Mouse (Mus musculus) small intestine, adult 2 months (tissue): ENCODE data around the gene Creb5.

Experiments used
- CTCF ChIP-seq: fragments of 200-500 bp; IDR thresholded peaks from 2 replicates; pipeline ENCODE4 v1.5.1; 2012; ENCODE audit warnings: low read depth, mild to moderate bottlenecking, control low read depth, inconsistent platforms, low read length, moderate library complexity, mixed read lengths; ENCODE audit not compliant: insufficient replicate concordance, insufficient read length; ENCODE audit errors: extremely low read depth
- POLR2A ChIP-seq: fragments of 200-500 bp; IDR thresholded peaks from 2 replicates; pipeline ENCODE4 v1.6.1; 2012; ENCODE audit warnings: low read depth, mild to moderate bottlenecking, control low read depth, inconsistent platforms, low read length, moderate library complexity

- no peak for TF ChIP-seq POLR2A
- TF ChIP-seq CTCF = no peak
Observed at GRCm38 (mm10) chr6:53575836-53576235, 288.8 kb downstream of the Creb5 start.
